In genomic region chr5:135369196-135369595, GRCm38 (mm10) we compare ENCODE assay signal across 11 mouse cellular contexts. TPM values are rescaled to one million over a fixed set of nuclear protein-coding genes. Genes with fewer than 3 reads are reported as not detected.
A peak's percentile ranks its signal among the peaks of the same experiment; 100 is the strongest.
DNase-seq lines count a peak whose midpoint lies in the region; ATAC-seq and TF ChIP-seq lines count a peak whose summit lies in the region.
"Not testable (repeated sequence)": the region's sequence is repeated elsewhere in the genome, so short reads cannot be mapped to it uniquely, and the experiment has no call there.
"Had no signal": no experiment of that assay in that cellular context is flagged by ENCODE, and none has a peak within 500 bp of the region (broad histone marks: within the 10 kb centered on the region; RNA-seq: fewer than 3 reads in every experiment).

No protein-coding gene starts in this region.

- TF ChIP-seq EP300 in stomach, postnatal 0 days (optimal IDR thresholded peaks at IDR 0.05), result not testable (repeated sequence)

- H3K4me3 ChIP-seq in brown adipose tissue, adult 24 weeks (ENCODE audit: insufficient read depth, low read depth, low read length), result peak overlapping the region; percentile 63
- H3K4me3 ChIP-seq in forebrain, embryonic 14.5 days (ENCODE audit: low read depth, low read length), result peak overlapping the region; percentile 89
- peak overlapping the region; percentile 91 for H3K4me3 ChIP-seq in hindbrain, embryonic 11.5 days (ENCODE audit: low read depth, low read length)
- H3K4me3 ChIP-seq in kidney, postnatal 0 days (replicated peaks; ENCODE audit: low read depth, low read length), result peak overlapping the region; percentile 81
- peak overlapping the region; percentile 90 for H3K4me3 ChIP-seq in liver, embryonic 16.5 days (ENCODE audit: low read depth, low read length)
- H3K4me3 ChIP-seq in midbrain, postnatal 0 days (ENCODE audit: low read depth, low read length), result peak overlapping the region; percentile 95
- H3K4me3 ChIP-seq in stomach, postnatal 0 days (ENCODE audit: low read depth, low read length), result peak overlapping the region; percentile 84

- H3K9me3 ChIP-seq in forebrain, embryonic 14.5 days (replicated peaks; ENCODE audit: control insufficient read depth, low read length); hindbrain, embryonic 11.5 days (ENCODE audit: control insufficient read depth, low read length); kidney, postnatal 0 days (replicated peaks; ENCODE audit: low read length); liver, embryonic 16.5 days (replicated peaks; ENCODE audit: control insufficient read depth, low read length); midbrain, postnatal 0 days (ENCODE audit: low read length); stomach, postnatal 0 days (ENCODE audit: control insufficient read depth, low read length): not testable (repeated sequence)

- DNase-seq in forebrain, embryonic 14.5 days (ENCODE audit: low spot score); hindbrain, embryonic 11.5 days (ENCODE audit: low spot score); kidney, postnatal 0 days (ENCODE audit: low spot score); midbrain, postnatal 0 days (ENCODE audit: low spot score); stomach, postnatal 0 days (ENCODE audit: low spot score): not testable (repeated sequence)

- not testable (repeated sequence) for H3K4me1 ChIP-seq in brown adipose tissue, adult 24 weeks (ENCODE audit: control insufficient read depth, insufficient read depth, insufficient read length, low read length); forebrain, embryonic 14.5 days (ENCODE audit: control insufficient read depth, insufficient read depth, low read length); hindbrain, embryonic 11.5 days (replicated peaks; ENCODE audit: control insufficient read depth, insufficient read depth, low read length); kidney, postnatal 0 days (replicated peaks; ENCODE audit: insufficient read depth, low read length); midbrain, postnatal 0 days (ENCODE audit: insufficient read depth, low read length); stomach, postnatal 0 days (replicated peaks; ENCODE audit: control insufficient read depth, insufficient read depth)
- peaks cover 14% of the 10 kb centered on the region for H3K4me1 ChIP-seq in liver, embryonic 16.5 days (ENCODE audit: control insufficient read depth, low read depth, low read length)

- 61% methylated on average over 9 of the region's 9 CpGs for WGBS in forebrain, embryonic 14.5 days
- WGBS in hindbrain, embryonic 11.5 days, result 64% methylated on average over 9 of the region's 9 CpGs
- WGBS in kidney, postnatal 0 days, result 64% methylated on average over 9 of the region's 9 CpGs
- 55% methylated on average over 9 of the region's 9 CpGs for WGBS in liver, embryonic 16.5 days (ENCODE audit: insufficient replicate concordance)
- WGBS in midbrain, postnatal 0 days, result 61% methylated on average over 9 of the region's 9 CpGs
- WGBS in stomach, postnatal 0 days, result 51% methylated on average over 9 of the region's 9 CpGs

- peaks cover 28% of the 10 kb centered on the region for H3K36me3 ChIP-seq in forebrain, embryonic 14.5 days (ENCODE audit: control insufficient read depth, insufficient read depth, low read length)
- H3K36me3 ChIP-seq in hindbrain, embryonic 11.5 days (ENCODE audit: control insufficient read depth, insufficient read depth, low read length); stomach, postnatal 0 days (ENCODE audit: control insufficient read depth, insufficient read depth, low read length): not testable (repeated sequence)
- H3K36me3 ChIP-seq in kidney, postnatal 0 days (ENCODE audit: insufficient read depth, low read length), result peaks cover 13% of the 10 kb centered on the region
- H3K36me3 ChIP-seq in liver, embryonic 16.5 days (ENCODE audit: control insufficient read depth, insufficient read depth), result peaks cover 15% of the 10 kb centered on the region
- H3K36me3 ChIP-seq in midbrain, postnatal 0 days (ENCODE audit: insufficient read depth, low read length), result peaks cover 19% of the 10 kb centered on the region

- peak; percentile 30 for ATAC-seq in CD4-positive, CD25-positive, alpha-beta regulatory T cell, adult 4 months
- ATAC-seq in forebrain, embryonic 14.5 days; hindbrain, embryonic 11.5 days (ENCODE audit: low FRiP score); kidney, postnatal 0 days (replicated peaks; ENCODE audit: low FRiP score, low read depth); liver, embryonic 16.5 days (ENCODE audit: low read depth); midbrain, postnatal 0 days (ENCODE audit: low FRiP score); stomach, postnatal 0 days (ENCODE audit: low FRiP score, low TSS enrichment): not testable (repeated sequence)

- peak overlapping the region; percentile 90 for H3K27ac ChIP-seq in brown adipose tissue, adult 24 weeks (replicated peaks; ENCODE audit: low read depth, low read length)
- not testable (repeated sequence) for H3K27ac ChIP-seq in forebrain, embryonic 14.5 days (ENCODE audit: low read depth, low read length); hindbrain, embryonic 11.5 days (ENCODE audit: low read depth, low read length)
- H3K27ac ChIP-seq in kidney, postnatal 0 days, result peak overlapping the region; percentile 87
- H3K27ac ChIP-seq in liver, embryonic 16.5 days (ENCODE audit: low read length), result peak overlapping the region; percentile 84
- peak overlapping the region; percentile 71; the same call in 1 of the 2 replicates for H3K27ac ChIP-seq in midbrain, postnatal 0 days (ENCODE audit: low read depth, low read length)
- H3K27ac ChIP-seq in stomach, postnatal 0 days (replicated peaks), result peak overlapping the region; percentile 78; the same call in 1 of the 2 replicates

- H3K4me2 ChIP-seq in forebrain, embryonic 14.5 days (ENCODE audit: low read length), result peak overlapping the region; percentile 79
- H3K4me2 ChIP-seq in hindbrain, embryonic 11.5 days (replicated peaks; ENCODE audit: low read depth, low read length), result peak overlapping the region; percentile 79
- H3K4me2 ChIP-seq in kidney, postnatal 0 days (ENCODE audit: low read length), result peak overlapping the region; percentile 81
- H3K4me2 ChIP-seq in liver, embryonic 16.5 days (ENCODE audit: low read depth, low read length), result peak overlapping the region; percentile 93
- H3K4me2 ChIP-seq in midbrain, postnatal 0 days (ENCODE audit: low read depth, low read length, poor library complexity, severe bottlenecking), result peak overlapping the region; percentile 97
- H3K4me2 ChIP-seq in stomach, postnatal 0 days (replicated peaks; ENCODE audit: low read depth), result peak overlapping the region; percentile 91

- TF ChIP-seq CTCF in kidney, postnatal 0 days (IDR thresholded peaks at IDR 0.05; ENCODE audit: low read depth); midbrain, postnatal 0 days (IDR thresholded peaks at IDR 0.05); stomach, postnatal 0 days (IDR thresholded peaks at IDR 0.05; ENCODE audit: low read depth): not testable (repeated sequence)

- H3K27me3 ChIP-seq in forebrain, embryonic 14.5 days (replicated peaks; ENCODE audit: control insufficient read depth, insufficient read depth, low read length); hindbrain, embryonic 11.5 days (ENCODE audit: control insufficient read depth, insufficient read depth, low read length); kidney, postnatal 0 days (ENCODE audit: insufficient read depth, low read length); liver, embryonic 16.5 days (ENCODE audit: control insufficient read depth, insufficient read depth, low read depth, low read length); midbrain, postnatal 0 days (ENCODE audit: insufficient read depth, low read length); stomach, postnatal 0 days (ENCODE audit: control insufficient read depth, insufficient read depth, low read length): not testable (repeated sequence)

- H3K9ac ChIP-seq in forebrain, embryonic 14.5 days (ENCODE audit: low read length), result peak overlapping the region; percentile 89
- peak overlapping the region; percentile 83 for H3K9ac ChIP-seq in hindbrain, embryonic 11.5 days (ENCODE audit: low read depth, low read length)
- peak overlapping the region; percentile 85 for H3K9ac ChIP-seq in kidney, postnatal 0 days (ENCODE audit: low read depth, low read length)
- peak overlapping the region; percentile 91 for H3K9ac ChIP-seq in liver, embryonic 16.5 days (ENCODE audit: low read depth, low read length)
- H3K9ac ChIP-seq in midbrain, postnatal 0 days (replicated peaks; ENCODE audit: low read length, poor library complexity, severe bottlenecking), result peak overlapping the region; percentile 85
- H3K9ac ChIP-seq in stomach, postnatal 0 days (ENCODE audit: low read length), result not testable (repeated sequence)

RNA-seq across cellular contexts. Expression of gene Nsun5, which starts 0.6 kb away (rescaled TPM):
- 10 to 100 TPM; 24.7 to 29.1 TPM for polyA plus RNA-seq in CD4-positive, CD25-positive, alpha-beta regulatory T cell, adult 4 months (2017; shearing (Covaris generic))
- polyA plus RNA-seq in brown adipose tissue, adult 24 weeks (2012; ENCODE audit: insufficient read depth, insufficient read length, missing spikeins), result 7.3 and 12.6 TPM in 2 replicates
- polyA plus RNA-seq in forebrain, embryonic 14.5 days (2014; fragmentation: Nextera tagmentation; extraction: Ambion mirVana), result 27.2 and 29.9 TPM in 2 replicates
- polyA plus RNA-seq in hindbrain, embryonic 11.5 days (2014; fragmentation: Nextera tagmentation; extraction: Ambion mirVana), result 26.8 and 27.8 TPM in 2 replicates
- polyA plus RNA-seq in kidney, postnatal 0 days (2015; fragmentation: Nextera tagmentation; extraction: Ambion mirVana), result 22.7 and 23.8 TPM in 2 replicates
- 12.1 and 14.4 TPM in 2 replicates for polyA plus RNA-seq in liver, embryonic 16.5 days (2015; fragmentation: Nextera tagmentation; extraction: Ambion mirVana)
- total RNA-seq in midbrain, postnatal 0 days (2014; rRNA removed), result 24.5 and 24.8 TPM in 2 replicates
- 16.8 and 19.0 TPM in 2 replicates for polyA plus RNA-seq in midbrain, postnatal 0 days (2015; fragmentation: Nextera tagmentation; extraction: Ambion mirVana)
- 13.5 and 15.2 TPM in 2 replicates for polyA plus RNA-seq in stomach, postnatal 0 days (2015; fragmentation: Nextera tagmentation; extraction: Ambion mirVana)

RNA-seq across cellular contexts. Expression of gene Trim50, which starts 16.1 kb away (rescaled TPM):
- polyA plus RNA-seq in CD4-positive, CD25-positive, alpha-beta regulatory T cell, adult 4 months (2017; shearing (Covaris generic)), result not detected
- not detected in 2 replicates for polyA plus RNA-seq in brown adipose tissue, adult 24 weeks (2012; ENCODE audit: insufficient read depth, insufficient read length, missing spikeins)
- polyA plus RNA-seq in forebrain, embryonic 14.5 days (2014; fragmentation: Nextera tagmentation; extraction: Ambion mirVana), result not detected in 2 replicates
- polyA plus RNA-seq in hindbrain, embryonic 11.5 days (2014; fragmentation: Nextera tagmentation; extraction: Ambion mirVana), result 0.15 TPM in 1 of 2 replicates, not detected in the other
- polyA plus RNA-seq in kidney, postnatal 0 days (2015; fragmentation: Nextera tagmentation; extraction: Ambion mirVana), result not detected in 2 replicates
- polyA plus RNA-seq in liver, embryonic 16.5 days (2015; fragmentation: Nextera tagmentation; extraction: Ambion mirVana), result not detected in 2 replicates
- total RNA-seq in midbrain, postnatal 0 days (2014; rRNA removed), result not detected in 2 replicates
- polyA plus RNA-seq in midbrain, postnatal 0 days (2015; fragmentation: Nextera tagmentation; extraction: Ambion mirVana), result not detected in 2 replicates
- polyA plus RNA-seq in stomach, postnatal 0 days (2015; fragmentation: Nextera tagmentation; extraction: Ambion mirVana), result 3.4 and 3.5 TPM in 2 replicates
- total RNA-seq: adrenal gland, postnatal 36 days; gastrocnemius, postnatal 4 days had no signal
- polyA plus RNA-seq: inflammation-experienced regulatory T-cells, adult 6 months had no signal

RNA-seq across cellular contexts. Expression of gene Fkbp6, which starts 19.4 kb away (rescaled TPM):
- not detected for polyA plus RNA-seq in CD4-positive, CD25-positive, alpha-beta regulatory T cell, adult 4 months (2017; shearing (Covaris generic))
- polyA plus RNA-seq in brown adipose tissue, adult 24 weeks (2012; ENCODE audit: insufficient read depth, insufficient read length, missing spikeins), result not detected in 2 replicates
- polyA plus RNA-seq in forebrain, embryonic 14.5 days (2014; fragmentation: Nextera tagmentation; extraction: Ambion mirVana), result not detected in 2 replicates
- 0.26 TPM in 1 of 2 replicates, not detected in the other for polyA plus RNA-seq in hindbrain, embryonic 11.5 days (2014; fragmentation: Nextera tagmentation; extraction: Ambion mirVana)
- polyA plus RNA-seq in kidney, postnatal 0 days (2015; fragmentation: Nextera tagmentation; extraction: Ambion mirVana), result not detected in 2 replicates
- not detected in 2 replicates for polyA plus RNA-seq in liver, embryonic 16.5 days (2015; fragmentation: Nextera tagmentation; extraction: Ambion mirVana)
- total RNA-seq in midbrain, postnatal 0 days (2014; rRNA removed), result 0.33 and 0.49 TPM in 2 replicates
- polyA plus RNA-seq in midbrain, postnatal 0 days (2015; fragmentation: Nextera tagmentation; extraction: Ambion mirVana), result 0.12 and 0.36 TPM in 2 replicates
- 1.1 and 1.2 TPM in 2 replicates for polyA plus RNA-seq in stomach, postnatal 0 days (2015; fragmentation: Nextera tagmentation; extraction: Ambion mirVana)
- total RNA-seq: adrenal gland, postnatal 36 days had no signal
- polyA plus RNA-seq: inflammation-experienced regulatory T-cells, adult 6 months had no signal

RNA-seq across cellular contexts. Expression of gene Pom121, which starts 25.1 kb away (rescaled TPM):
- polyA plus RNA-seq in CD4-positive, CD25-positive, alpha-beta regulatory T cell, adult 4 months (2017; shearing (Covaris generic)), result 10 to 100 TPM; 12.2 to 20.4 TPM
- 7.6 and 8.9 TPM in 2 replicates for polyA plus RNA-seq in brown adipose tissue, adult 24 weeks (2012; ENCODE audit: insufficient read depth, insufficient read length, missing spikeins)
- 9.8 and 11.3 TPM in 2 replicates for polyA plus RNA-seq in forebrain, embryonic 14.5 days (2014; fragmentation: Nextera tagmentation; extraction: Ambion mirVana)
- polyA plus RNA-seq in hindbrain, embryonic 11.5 days (2014; fragmentation: Nextera tagmentation; extraction: Ambion mirVana), result 14.5 and 19.9 TPM in 2 replicates
- polyA plus RNA-seq in kidney, postnatal 0 days (2015; fragmentation: Nextera tagmentation; extraction: Ambion mirVana), result 8.1 and 8.9 TPM in 2 replicates
- 4.5 and 5.0 TPM in 2 replicates for polyA plus RNA-seq in liver, embryonic 16.5 days (2015; fragmentation: Nextera tagmentation; extraction: Ambion mirVana)
- 12.4 and 12.8 TPM in 2 replicates for total RNA-seq in midbrain, postnatal 0 days (2014; rRNA removed)
- polyA plus RNA-seq in midbrain, postnatal 0 days (2015; fragmentation: Nextera tagmentation; extraction: Ambion mirVana), result 6.7 and 8.5 TPM in 2 replicates
- polyA plus RNA-seq in stomach, postnatal 0 days (2015; fragmentation: Nextera tagmentation; extraction: Ambion mirVana), result 3.6 and 3.9 TPM in 2 replicates
